Mouse (Mus musculus) C2C12 (cell line): Measurements from ENCODE around the gene Strap. TPM values are rescaled to one million over a fixed set of nuclear protein-coding genes. Genes with fewer than 3 reads are reported as not detected.

Experiments
- H3K27me3 ChIP-seq: one replicate; pipeline ENCODE4 v1.6.1; 2011; ENCODE audit not compliant: control insufficient read depth, insufficient read depth, insufficient read length
- H3K36me3 ChIP-seq: one replicate; pipeline ENCODE4 v1.6.1; 2011; ENCODE audit not compliant: control insufficient read depth, insufficient read depth
- H3K4me3 ChIP-seq: one replicate; pipeline ENCODE4 v1.5.1; 2011; ENCODE audit warnings: mild to moderate bottlenecking, control low read depth; ENCODE audit not compliant: poor library complexity, insufficient read depth, severe bottlenecking
- H3K79me2 ChIP-seq: one replicate; pipeline ENCODE4 v1.6.1; 2011; ENCODE audit not compliant: control insufficient read depth, insufficient read depth
- H3K79me3 ChIP-seq: one replicate; pipeline ENCODE4 v1.6.1; 2011; ENCODE audit warnings: low read depth, control low read depth
- H3ac ChIP-seq: one replicate; pipeline ENCODE3; 2011; ENCODE audit warnings: low read depth; ENCODE audit not compliant: control insufficient read depth, insufficient read length
- CEBPB ChIP-seq: IDR thresholded peaks from one replicate; pipeline ENCODE4 v1.6.1; 2011; ENCODE audit warnings: low read depth, mild to moderate bottlenecking, control low read depth, moderate library complexity
- CTCF ChIP-seq: IDR thresholded peaks from one replicate; pipeline ENCODE4 v1.5.1; 2011; ENCODE audit not compliant: control insufficient read depth, insufficient read depth, insufficient read length
- FOSL1 ChIP-seq: IDR thresholded peaks from one replicate; pipeline ENCODE4 v1.8.0; 2011; ENCODE audit warnings: mild to moderate bottlenecking, low read length; ENCODE audit not compliant: poor library complexity, insufficient read depth, severe bottlenecking
- MAX ChIP-seq: IDR thresholded peaks from one replicate; pipeline ENCODE4 v1.6.1; 2011; ENCODE audit warnings: mild to moderate bottlenecking, control low read depth
- MYOD1 ChIP-seq: IDR thresholded peaks from one replicate; pipeline ENCODE4 v1.6.1; 2011; ENCODE audit warnings: low read depth; ENCODE audit not compliant: control insufficient read depth, insufficient read length
- MYOG ChIP-seq: IDR thresholded peaks from one replicate; pipeline ENCODE4 v1.6.1; 2011; ENCODE audit not compliant: control insufficient read depth, insufficient read length; ENCODE audit errors: extremely low read depth
- USF1 ChIP-seq: IDR thresholded peaks from one replicate; pipeline ENCODE4 v1.6.1; 2011; ENCODE audit warnings: low read depth, mild to moderate bottlenecking, control low read depth, moderate library complexity
- polyA plus RNA-seq: library from polyadenylated mRNA; unstranded; fragments of >200 nt; fragmentation: generic; extraction: Trizol; gene quantifications from one replicate; pipeline ENCODE4 v1.2.1, GENCODE M21; 2012; ENCODE audit warnings: missing spikeins

Strap gene
- polyA plus RNA-seq, 1 experiment, result 117 TPM

DNA sequence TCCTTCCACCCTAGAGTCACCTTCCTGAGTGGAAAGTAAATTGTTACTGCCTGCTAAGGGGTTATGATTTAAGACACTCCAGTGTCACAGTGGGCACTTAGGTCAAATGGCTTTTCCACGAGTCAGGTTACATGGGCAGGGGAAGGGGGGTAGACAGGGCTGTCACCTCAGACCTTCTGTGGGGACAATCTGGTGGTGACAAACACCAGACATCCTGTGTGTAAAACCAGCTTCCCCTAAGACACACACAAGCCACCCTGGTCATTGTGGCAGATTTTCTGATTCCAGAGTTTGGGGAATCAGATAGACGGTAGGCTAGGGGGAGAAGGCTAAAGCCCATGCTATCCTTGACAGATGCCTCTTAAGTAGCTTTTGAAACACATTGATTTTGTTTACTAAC is 60.6 kb downstream of the Strap start:
- Histone ChIP-seq H3K36me3 (no peaks in the 10 kb centered on the region), H3K79me2 (no peaks in the 10 kb centered on the region), H3K4me3 (no peak overlapping the region), H3K79me3 (no peaks in the 10 kb centered on the region), H3ac (no peak overlapping the region), H3K27me3 (no peaks in the 10 kb centered on the region)
- TF ChIP-seq CEBPB (no peak), FOSL1 (no peak), MAX (no peak)

DNA sequence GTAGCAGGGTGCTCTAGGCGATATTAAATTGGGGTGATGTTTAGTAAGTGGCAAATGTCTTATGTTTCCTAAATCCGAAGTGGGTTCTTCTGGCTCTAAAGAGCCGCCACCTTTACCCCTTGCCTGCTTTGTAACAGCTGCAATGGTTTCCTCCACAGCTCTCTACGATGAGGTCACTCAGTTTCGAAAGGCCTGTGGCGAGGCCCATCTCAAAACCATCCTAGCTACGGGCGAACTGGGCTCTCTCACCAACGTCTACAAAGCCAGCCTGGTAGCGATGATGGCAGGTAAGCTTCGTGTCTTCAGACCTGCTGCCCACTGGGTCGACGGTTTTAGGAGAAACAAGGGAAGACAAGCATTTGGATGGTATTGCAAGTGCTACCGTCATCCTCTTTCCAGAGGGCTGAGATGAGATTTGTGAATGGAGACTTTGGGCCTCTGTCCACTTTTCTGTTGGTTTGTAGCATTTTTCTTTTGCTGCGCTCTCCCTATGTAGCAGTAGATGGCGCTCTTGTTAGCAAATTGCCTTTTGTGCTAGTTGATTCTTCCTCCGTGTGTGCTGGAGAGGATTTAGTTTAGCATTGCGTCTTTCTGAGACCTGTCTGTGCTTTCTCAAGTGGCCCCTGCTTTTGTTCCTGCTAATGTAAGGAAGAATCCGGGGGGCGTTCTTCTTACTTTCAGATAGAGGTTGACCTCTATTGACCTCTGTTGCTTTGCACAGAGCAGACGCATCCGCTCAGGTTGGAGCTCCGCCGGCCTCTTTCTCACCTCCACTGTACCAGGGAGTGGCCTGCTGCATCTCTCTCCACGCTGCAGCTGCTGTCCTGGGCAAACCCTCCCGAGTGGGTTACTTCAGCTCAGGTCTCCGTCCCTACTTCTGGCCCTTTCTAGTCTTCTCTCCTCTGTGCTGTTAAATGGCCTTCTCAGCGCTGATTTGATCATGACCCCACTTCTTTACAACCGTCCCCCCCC is 62.0 kb downstream of the Strap start:
- Histone ChIP-seq H3K36me3 (peaks cover 2% of the 10 kb centered on the region), H3K79me2 (no peaks in the 10 kb centered on the region), H3K79me3 (no peaks in the 10 kb centered on the region), H3K4me3 (no peak overlapping the region), H3K27me3 (no peaks in the 10 kb centered on the region), H3ac (no peak overlapping the region)
- no peak for TF ChIP-seq CTCF
- no peak for TF ChIP-seq MYOG
- no peak for TF ChIP-seq FOSL1
- TF ChIP-seq CEBPB, result no peak
- no peak for TF ChIP-seq USF1
- no peak for TF ChIP-seq MYOD1
- no peak for TF ChIP-seq MAX

DNA sequence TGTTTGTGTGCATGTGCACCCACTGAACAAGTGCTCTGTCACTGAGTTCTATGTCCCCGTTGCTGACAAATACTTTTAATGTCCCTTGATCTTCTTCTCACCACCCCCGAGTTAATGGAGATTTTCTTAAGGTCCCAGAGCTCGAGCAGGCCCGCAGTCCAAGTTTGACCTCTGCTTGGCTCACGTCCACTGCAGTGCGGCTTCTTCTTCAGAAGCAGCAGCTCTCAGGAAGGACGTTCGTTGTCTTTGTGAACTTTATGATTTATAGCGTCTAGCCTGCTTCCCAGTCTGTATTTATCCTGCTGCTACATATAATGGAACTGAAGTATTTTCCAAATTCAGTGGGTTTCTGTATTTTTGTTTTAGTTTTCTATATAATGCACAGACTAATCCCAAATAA is 64.4 kb downstream of the Strap start:
- Histone ChIP-seq H3K79me3 (no peaks in the 10 kb centered on the region), H3K4me3 (no peak overlapping the region), H3ac (no peak overlapping the region)

More for the DNA sequence above, 64.4 kb downstream of the Strap start:
- no peaks in the 10 kb centered on the region for H3K27me3 ChIP-seq
- TF ChIP-seq CTCF, result no peak
- TF ChIP-seq MAX, result no peak
- no peak for TF ChIP-seq USF1
- TF ChIP-seq MYOG, result no peak
- TF ChIP-seq CEBPB, result no peak
- TF ChIP-seq FOSL1, result no peak
- no peak for TF ChIP-seq MYOD1
- H3K79me2 ChIP-seq, result no peaks in the 10 kb centered on the region
- peaks cover 2% of the 10 kb centered on the region for H3K36me3 ChIP-seq

Other genes with a start within 250 kb of the Strap start
- gene Eps8, start 80.2 kb upstream of the Strap start, polyA plus RNA-seq, result 59.9 TPM
- gene Dera, start 19.5 kb downstream of the Strap start, polyA plus RNA-seq, result 17.7 TPM